Mouse (Mus musculus) left cerebral cortex, postnatal 36 days (tissue): ENCODE results near the gene Taf15. TPM values are rescaled to one million over a fixed set of nuclear protein-coding genes. Genes with fewer than 3 reads are reported as not detected.
"Not testable (repeated sequence)": the region's sequence is repeated elsewhere in the genome, so short reads cannot be mapped to it uniquely, and the experiment has no call there.

Experiments used
- DNase-seq, 2 experiments: peaks; one replicate each; pipeline ENCODE4 v3.0.0; 2021 to 2022; ENCODE audit warnings: low spot score in 2 of 2, mixed read lengths in 1 of 2
- intact Hi-C: fragments of 180-260 bp; cut with DNase I; formaldehyde crosslinking; loops from one replicate; pipeline ENCODE4 v1.15.1; 2025
- total RNA-seq, 2 experiments: library from RNA; stranded (reverse); gene quantifications; 2 replicates each; pipeline ENCODE4 v1.2.3; 2021

The Taf15 gene
- total RNA-seq, 2 experiments from 2014 or later = 44.2 to 72.7 TPM

DNA sequence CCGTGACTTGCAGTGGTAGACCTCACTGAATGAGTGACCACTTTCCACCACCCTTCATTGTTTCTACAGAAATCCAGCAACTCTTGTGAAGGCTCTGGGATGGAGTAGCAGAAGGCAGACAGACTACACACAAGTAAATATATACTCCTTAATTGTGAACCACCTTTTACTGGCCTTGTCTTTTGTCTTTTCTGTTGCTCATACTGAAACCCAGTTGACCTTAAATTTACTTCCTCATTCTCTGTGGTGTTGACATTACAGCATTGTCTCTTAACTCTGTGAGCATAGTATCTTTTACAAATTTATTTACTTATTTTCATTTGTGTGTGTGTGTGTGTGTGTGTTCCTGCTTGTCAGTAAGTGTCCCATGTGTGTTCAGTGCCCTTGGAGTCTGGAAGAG, 60.3 kb downstream of the Taf15 start:
- intact Hi-C loops = no loop called here
- DNase-seq = no peak

DNA sequence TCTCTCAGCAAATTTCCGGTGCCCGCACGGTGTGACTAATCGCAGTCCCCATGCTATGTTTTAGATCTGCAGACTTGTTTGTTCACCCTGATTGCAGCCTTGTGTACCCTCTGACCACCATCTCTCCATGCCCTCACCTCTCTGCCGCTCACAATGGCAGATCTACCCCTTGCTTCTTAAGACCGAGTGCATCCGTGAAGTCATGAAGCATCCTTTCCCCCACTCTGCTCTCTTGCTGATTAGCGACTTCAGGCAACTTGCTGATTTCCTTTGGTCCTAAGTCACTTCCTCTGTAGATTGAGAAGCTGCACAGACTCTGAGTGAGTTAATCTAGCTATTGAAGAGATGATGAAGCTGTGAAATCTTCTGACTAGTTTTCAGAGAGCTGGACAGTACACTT, 61.3 kb downstream of the Taf15 start:
- intact Hi-C loops = no loop called here
- DNase-seq = no peak

GRCm38 (mm10) chr11:83534609-83535423, 61.9 kb downstream of the Taf15 start:
- intact Hi-C loops = no loop called here
- peak; percentile 53 to 70 for DNase-seq

GRCm38 (mm10) chr11:83536831-83537230, 63.9 kb downstream of the Taf15 start:
- DNase-seq = no peak
- intact Hi-C loops = no loop called here

DNA sequence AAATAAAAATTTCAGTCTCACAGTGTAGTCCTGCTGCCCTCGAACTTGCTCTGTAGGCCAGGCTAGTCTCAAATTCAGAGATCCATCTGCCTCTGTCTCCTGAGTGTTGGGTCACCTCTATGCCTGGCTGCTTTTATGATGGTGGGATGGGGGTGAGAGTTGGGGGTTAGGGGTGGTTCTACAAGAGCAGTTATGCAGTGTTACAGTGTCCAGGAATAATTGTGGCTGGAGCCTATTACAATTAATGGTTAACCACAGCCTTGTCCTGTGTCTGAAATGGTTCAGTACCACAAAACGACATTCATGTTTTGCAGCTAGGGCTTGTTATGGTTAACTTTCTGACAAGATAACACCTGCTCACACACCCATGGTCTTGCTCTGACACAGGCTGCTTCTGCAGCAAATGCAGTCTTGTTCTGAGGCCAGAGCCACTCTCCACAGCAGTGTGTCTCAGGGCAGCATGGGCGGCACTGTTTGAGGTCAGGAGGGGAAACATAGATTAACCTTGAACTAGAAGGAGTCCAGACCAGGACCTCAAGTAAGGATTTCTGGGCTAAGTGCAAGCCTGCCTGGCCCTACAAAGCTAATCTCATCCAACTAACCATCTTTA, 65.9 kb downstream of the Taf15 start:
- intact Hi-C loops = no loop called here
- DNase-seq = no peak

- DNase-seq = no peak
- intact Hi-C loops = no loop called here
Observed at GRCm38 (mm10) chr11:83540931-83541330, 68.0 kb downstream of the Taf15 start.

DNA sequence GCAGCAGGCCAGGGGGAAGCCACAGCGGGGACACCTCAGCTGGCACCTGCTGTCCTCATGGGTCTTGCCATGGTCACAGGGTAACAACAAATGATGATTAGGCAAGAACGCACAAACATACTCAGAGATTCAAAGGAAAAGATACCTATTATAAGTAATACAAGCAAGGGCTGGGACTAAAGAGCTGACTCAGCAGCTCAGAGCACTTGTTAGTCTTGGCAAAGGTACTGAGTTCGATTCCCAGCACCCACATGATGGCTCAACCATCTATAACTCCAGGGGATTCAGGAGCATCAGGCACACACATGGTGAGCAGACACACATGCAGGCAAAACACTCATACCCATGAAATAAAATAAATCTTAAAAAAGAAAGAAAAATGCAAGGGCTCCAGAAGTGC, 68.5 kb downstream of the Taf15 start:
- no peak for DNase-seq
- intact Hi-C loops = no loop called here

DNA sequence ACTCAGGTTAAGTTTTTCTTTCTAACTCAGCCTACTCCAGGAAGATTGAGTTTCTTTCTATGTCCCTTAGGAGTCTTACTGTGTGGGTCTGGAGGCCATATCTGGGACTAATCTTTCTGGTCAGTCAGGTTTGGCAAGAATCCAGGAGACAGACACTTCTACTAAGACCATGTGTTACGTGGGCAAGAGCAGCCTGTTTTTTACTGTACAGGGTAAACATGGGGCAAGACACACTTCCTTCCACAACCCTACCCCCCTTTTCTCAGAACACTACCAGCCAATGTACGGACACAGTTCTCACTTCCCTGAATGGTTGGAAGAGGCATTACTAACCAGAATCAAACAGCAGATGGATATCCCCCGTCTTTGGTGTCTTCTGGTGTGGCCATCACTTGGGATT, 71.3 kb downstream of the Taf15 start:
- no peak for DNase-seq
- intact Hi-C loops = no loop called here

GRCm38 (mm10) chr11:83550186-83550632, 77.3 kb downstream of the Taf15 start:
- DNase-seq = no peak
- intact Hi-C loops = no loop called here

- DNase-seq, intact Hi-C loops: not testable (repeated sequence)
Observed at GRCm38 (mm10) chr11:83551037-83551436, 78.2 kb downstream of the Taf15 start.

GRCm38 (mm10) chr11:83551668-83552067, 78.8 kb downstream of the Taf15 start:
- intact Hi-C loops = no loop called here
- no peak for DNase-seq

Other genes with a start within 250 kb of the Taf15 start
- gene Slfn14, start 186.4 kb upstream of the Taf15 start, total RNA-seq = not detected
- gene Ap2b1, start 174.1 kb upstream of the Taf15 start, total RNA-seq = 100 to 1,000 TPM; 268 to 286 TPM
- gene Pex12, start 170.5 kb upstream of the Taf15 start, total RNA-seq = 10 to 100 TPM in 1 of 2 experiments, 1 to 10 TPM in 1; 8.1 to 11.3 TPM
- 100 to 1,000 TPM; 255 to 263 TPM for gene Rasl10b, start 63.9 kb upstream of the Taf15 start, total RNA-seq
- not detected for gene Gas2l2, start 43.6 kb upstream of the Taf15 start, total RNA-seq
- under 1 TPM in 1 of 2 experiments, not detected in 1; 0.54 TPM for gene 1700020L24Rik, start 35.4 kb upstream of the Taf15 start, total RNA-seq
- 1 to 10 TPM; 3.5 to 5.1 TPM for gene Mmp28, start 10.0 kb upstream of the Taf15 start, total RNA-seq
- gene Heatr9, start 49.1 kb downstream of the Taf15 start, total RNA-seq = not detected
- not detected for gene Ccl5, start 57.4 kb downstream of the Taf15 start, total RNA-seq
- 1 to 10 TPM; 3.3 to 5.6 TPM for gene Ccl9, start 105.5 kb downstream of the Taf15 start, total RNA-seq
- gene Ccl6, start 120.0 kb downstream of the Taf15 start, total RNA-seq = 1 to 10 TPM; 1.4 to 1.6 TPM
- gene Rpl9-ps1, start 172.5 kb downstream of the Taf15 start, total RNA-seq = not detected
- not detected for gene Ccl3, start 176.3 kb downstream of the Taf15 start, total RNA-seq
- not detected for gene Ccl4, start 189.5 kb downstream of the Taf15 start, total RNA-seq
- gene Wfdc17, start 230.9 kb downstream of the Taf15 start, total RNA-seq = not detected
- 1 to 10 TPM; 1.2 to 1.4 TPM for gene Wfdc18, start 235.9 kb downstream of the Taf15 start, total RNA-seq